Mouse (Mus musculus) liver, postnatal 0 days (tissue): ENCODE measurements around the gene Ppip5k2.

ENCODE experiments used
- CTCF ChIP-seq: sonication (generic); IDR thresholded peaks from 2 replicates; pipeline ENCODE4 v1.5.1; 2016; ENCODE audit warnings: antibody characterized with exemption, low read depth
- EP300 ChIP-seq: IDR thresholded peaks from 2 replicates; pipeline ENCODE4 v1.6.1; 2016; ENCODE audit warnings: antibody characterized with exemption, low read depth, mild to moderate bottlenecking

GRCm38 (mm10) chr1:97785685-97786393 is 15.6 kb upstream of the Ppip5k2 start:
- no peak for TF ChIP-seq CTCF
- TF ChIP-seq EP300 = no peak
